Mouse (Mus musculus) hindbrain, postnatal 0 days (tissue): ENCODE measurements around the gene Hirip3. TPM values are rescaled to one million over a fixed set of nuclear protein-coding genes. Genes with fewer than 3 reads are reported as not detected.

Experiments
- ATAC-seq: fragments of 200-750 bp; cut with Nextera tagmentation; 2 replicates; pipeline ENCODE4 v1.8.0; 2017; ENCODE audit warnings: mild to moderate bottlenecking, moderate TSS enrichment, moderate library complexity
- DNase-seq: peaks from one replicate; pipeline ENCODE4 v3.0.0-alpha.2; 2015; ENCODE audit warnings: low spot score
- H3K27ac ChIP-seq: fragments of 300-500 bp; sonication (generic); 2 replicates; pipeline ENCODE4 v1.5.1; 2014; ENCODE audit warnings: mild to moderate bottlenecking
- H3K27me3 ChIP-seq: fragments of 300-500 bp; sonication (generic); 2 replicates; pipeline ENCODE4 v1.6.1; 2014; ENCODE audit warnings: low read length, mixed read lengths; ENCODE audit not compliant: insufficient read depth
- H3K36me3 ChIP-seq: fragments of 300-500 bp; sonication (generic); 2 replicates; pipeline ENCODE4 v1.6.1; 2014; ENCODE audit warnings: low read length, mixed read lengths; ENCODE audit not compliant: insufficient read depth
- H3K4me1 ChIP-seq: fragments of 300-500 bp; sonication (generic); 2 replicates; pipeline ENCODE4 v1.6.1; 2014; ENCODE audit warnings: antibody characterized with exemption, low read length, mixed read lengths; ENCODE audit not compliant: insufficient read depth
- H3K4me2 ChIP-seq: fragments of 300-500 bp; sonication (generic); 2 replicates; pipeline ENCODE4 v1.6.1; 2014; ENCODE audit warnings: low read depth, mild to moderate bottlenecking, low read length, moderate library complexity, mixed read lengths
- H3K4me3 ChIP-seq: fragments of 300-500 bp; sonication (generic); 2 replicates; pipeline ENCODE4 v1.5.1; 2014; ENCODE audit warnings: low read length
- H3K9ac ChIP-seq: fragments of 300-500 bp; sonication (generic); replicated peaks from 2 replicates; pipeline ENCODE4 v1.6.1; 2014; ENCODE audit warnings: mild to moderate bottlenecking, low read length, moderate library complexity, mixed read lengths
- H3K9me3 ChIP-seq: fragments of 300-500 bp; sonication (generic); 2 replicates; pipeline ENCODE4 v1.6.1; 2016; ENCODE audit warnings: low read length, mixed read lengths
- CTCF ChIP-seq: IDR thresholded peaks from 2 replicates; pipeline ENCODE4 v1.5.1; 2016; ENCODE audit warnings: antibody characterized with exemption, control low read depth, low read depth
- WGBS: fragments of 180-500 bp; shearing (Covaris S2); extraction: QIAGEN DNeasy Blood & Tissue Kit; methylation state at CpG from one replicate; pipeline ENCODE4 v1.1.7; 2014; 5-methylcytosine and 5-hydroxymethylcytosine counted together
- polyA plus RNA-seq: library from polyadenylated mRNA; unstranded; fragments of >200 nt; fragmentation: Nextera tagmentation; extraction: Ambion mirVana; gene quantifications from 2 replicates; pipeline ENCODE4 v1.2.1, GENCODE M21; 2015
- total RNA-seq: library from RNA; depleted of rRNA; stranded (reverse); fragments of >200 nt; gene quantifications from 2 replicates; pipeline ENCODE4 v1.2.3, GENCODE M21; 2014

Gene Hirip3
- total and polyA plus RNA-seq, 2 experiments from 2014 or later, result 9.4 to 20.6 TPM

GRCm38 (mm10) chr7:126833294-126833693, 28.5 kb upstream of the Hirip3 start:
- H3K27me3 ChIP-seq, result no peaks in the 10 kb centered on the region
- no peak overlapping the region for H3K27ac ChIP-seq
- WGBS, result 91% methylated on average over 1 of the region's 1 CpGs
- no peak for DNase-seq
- no peak overlapping the region for H3K4me2 ChIP-seq
- TF ChIP-seq CTCF, result no peak
- H3K9ac ChIP-seq, result no peak overlapping the region
- H3K4me1 ChIP-seq, result no peaks in the 10 kb centered on the region
- H3K36me3 ChIP-seq, result no peaks in the 10 kb centered on the region
- no peaks in the 10 kb centered on the region for H3K9me3 ChIP-seq
- no peak overlapping the region for H3K4me3 ChIP-seq
- ATAC-seq, result no peak

GRCm38 (mm10) chr7:126843276-126843675, 18.5 kb upstream of the Hirip3 start:
- WGBS, result 79% methylated on average over 9 of the region's 9 CpGs
- Histone ChIP-seq H3K9me3 (no peaks in the 10 kb centered on the region), H3K36me3 (no peaks in the 10 kb centered on the region), H3K4me1 (0 out of 2 replicates have a peak, but pooled peaks cover 4% of the 10 kb centered on the region), H3K4me3 (no peak overlapping the region), H3K27me3 (no peaks in the 10 kb centered on the region), H3K27ac (no peak overlapping the region), H3K4me2 (no peak overlapping the region), H3K9ac (no peak overlapping the region)
- DNase-seq (no peak), ATAC-seq (no peak)
- no peak for TF ChIP-seq CTCF

GRCm38 (mm10) chr7:126845516-126845915, 16.3 kb upstream of the Hirip3 start:
- no peak for DNase-seq
- 36% methylated on average over 2 of the region's 2 CpGs for WGBS
- ATAC-seq, result no peak

GRCm38 (mm10) chr7:126847116-126847420, 14.7 kb upstream of the Hirip3 start, which contains the start of gene Doc2a:
Gene Doc2a (plus strand): TSS chr7:126847416.
- Histone ChIP-seq H3K9me3 (no peaks in the 10 kb centered on the region), H3K9ac (peak within 1 kb of the TSS; percentile 61), H3K27ac (peak within 1 kb of the TSS; percentile 69), H3K4me3 (peak within 1 kb of the TSS; percentile 50), H3K27me3 (no peaks in the 10 kb centered on the region), H3K36me3 (peaks cover 3% of the 10 kb centered on the region; the same call in 1 of the 2 replicates), H3K4me2 (peak within 1 kb of the TSS; percentile 81), H3K4me1 (peaks cover 13% of the 10 kb centered on the region; the same call in 1 of the 2 replicates)
- ATAC-seq (no peak), DNase-seq (no peak)
- TF ChIP-seq CTCF, result no peak
- 17% methylated on average over 4 of the region's 4 CpGs for WGBS

More at GRCm38 (mm10) chr7:126845516-126845915, 16.3 kb upstream of the Hirip3 start:
- H3K27me3 ChIP-seq, result no peaks in the 10 kb centered on the region
- no peak overlapping the region for H3K4me2 ChIP-seq
- no peak overlapping the region for H3K9ac ChIP-seq
- H3K4me3 ChIP-seq, result no peak overlapping the region
- H3K4me1 ChIP-seq, result peaks cover 13% of the 10 kb centered on the region; the same call in 1 of the 2 replicates
- H3K27ac ChIP-seq, result no peak overlapping the region
- H3K9me3 ChIP-seq, result no peaks in the 10 kb centered on the region
- H3K36me3 ChIP-seq, result no peaks in the 10 kb centered on the region
- no peak for TF ChIP-seq CTCF

- ATAC-seq, result peak; percentile 63
- no peaks in the 10 kb centered on the region for H3K27me3 ChIP-seq
- no peak for TF ChIP-seq CTCF
Observed at GRCm38 (mm10) chr7:126847421-126848398, 14.1 kb upstream of the Hirip3 start.

GRCm38 (mm10) chr7:126848794-126849193, 13.0 kb upstream of the Hirip3 start:
- H3K4me1 ChIP-seq, result peaks cover 13% of the 10 kb centered on the region; the same call in 1 of the 2 replicates
- TF ChIP-seq CTCF, result no peak
- H3K36me3 ChIP-seq, result peaks cover 19% of the 10 kb centered on the region
- no peaks in the 10 kb centered on the region for H3K27me3 ChIP-seq
- WGBS, result 12% methylated on average over 10 of the region's 10 CpGs
- H3K4me3 ChIP-seq, result peak overlapping the region; percentile 50
- H3K9ac ChIP-seq, result peak overlapping the region; percentile 61
- no peaks in the 10 kb centered on the region for H3K9me3 ChIP-seq
- peak overlapping the region; percentile 12 for H3K27ac ChIP-seq
- H3K4me2 ChIP-seq, result peak overlapping the region; percentile 81
- ATAC-seq, result peak; percentile 19; the same call in 1 of the 2 replicates
- DNase-seq, result no peak

More at GRCm38 (mm10) chr7:126847421-126848398, 14.1 kb upstream of the Hirip3 start:
- peak overlapping the region; percentile 61 for H3K9ac ChIP-seq
- peak overlapping the region; percentile 50 for H3K4me3 ChIP-seq
- peaks cover 13% of the 10 kb centered on the region; the same call in 1 of the 2 replicates for H3K4me1 ChIP-seq
- peak overlapping the region; percentile 69 for H3K27ac ChIP-seq
- peaks cover 8% of the 10 kb centered on the region; the same call in 1 of the 2 replicates for H3K36me3 ChIP-seq
- peak overlapping the region; percentile 81 for H3K4me2 ChIP-seq
- peak; percentile 67 for DNase-seq
- no peaks in the 10 kb centered on the region for H3K9me3 ChIP-seq
- WGBS, result 1% methylated on average over 63 of the region's 74 CpGs
